Mouse (Mus musculus) liver, embryonic 11.5 days (tissue): ENCODE measurements at regions not wholly inside any gene's neighbourhood (a gene's known extent, or its start where the extent isn't known, plus 50 kb on each side); places are given as distances from the start of the nearest gene placed in this dataset.
"Not testable (repeated sequence)": the region's sequence is repeated elsewhere in the genome, so short reads cannot be mapped to it uniquely, and the experiment has no call there.

ENCODE experiments used
- ATAC-seq: fragments of 200-750 bp; cut with Nextera tagmentation; replicated peaks from 2 replicates; pipeline ENCODE4 v1.8.0; 2017; ENCODE audit warnings: moderate number of reproducible peaks, mild to moderate bottlenecking, moderate TSS enrichment, moderate library complexity; ENCODE audit not compliant: low FRiP score
- DNase-seq: peaks from one replicate; pipeline ENCODE4 v3.0.0-alpha.2; 2017; ENCODE audit warnings: low spot score
- H3K27ac ChIP-seq: fragments of 300-500 bp; sonication (generic); 2 replicates; pipeline ENCODE4 v1.5.1; 2014; ENCODE audit warnings: mild to moderate bottlenecking, low read depth, low read length, control low read depth
- H3K27me3 ChIP-seq: fragments of 300-500 bp; sonication (generic); replicated peaks from 2 replicates; pipeline ENCODE4 v1.6.1; 2014; ENCODE audit warnings: low read length, mixed read lengths; ENCODE audit not compliant: control insufficient read depth, insufficient read depth
- H3K36me3 ChIP-seq: fragments of 300-500 bp; sonication (generic); 2 replicates; pipeline ENCODE4 v1.6.1; 2014; ENCODE audit warnings: mild to moderate bottlenecking, low read length, moderate library complexity, mixed read lengths; ENCODE audit not compliant: control insufficient read depth, insufficient read depth
- H3K4me1 ChIP-seq: fragments of 300-500 bp; sonication (generic); replicated peaks from 2 replicates; pipeline ENCODE4 v1.6.1; 2014; ENCODE audit warnings: low read length, mixed read lengths; ENCODE audit not compliant: control insufficient read depth, insufficient read depth
- H3K4me2 ChIP-seq: fragments of 300-500 bp; sonication (generic); 2 replicates; pipeline ENCODE4 v1.6.1; 2014; ENCODE audit warnings: mild to moderate bottlenecking, control low read depth, moderate library complexity
- H3K4me3 ChIP-seq: fragments of 300-500 bp; sonication (generic); 2 replicates; pipeline ENCODE4 v1.5.1; 2014; ENCODE audit warnings: low read depth, low read length, control low read depth
- H3K9ac ChIP-seq: fragments of 300-500 bp; sonication (generic); 2 replicates; pipeline ENCODE4 v1.6.1; 2014; ENCODE audit warnings: low read depth, low read length, control low read depth
- H3K9me3 ChIP-seq: fragments of 300-500 bp; sonication (generic); 2 replicates; pipeline ENCODE4 v1.6.1; 2016; ENCODE audit warnings: low read length, inconsistent platforms, mixed read lengths; ENCODE audit not compliant: control insufficient read depth
- WGBS: fragments of 180-500 bp; shearing (Covaris S2); extraction: QIAGEN DNeasy Blood & Tissue Kit; methylation state at CpG from one replicate; pipeline ENCODE4 v1.1.7; 2014; 5-methylcytosine and 5-hydroxymethylcytosine counted together

- H3K36me3 ChIP-seq = no peaks in the 10 kb centered on the region
- H3K4me1 ChIP-seq = no peaks in the 10 kb centered on the region
- H3K4me2 ChIP-seq = no peak overlapping the region
- WGBS = 71% methylated on average over 10 of the region's 10 CpGs
- H3K27me3 ChIP-seq = no peaks in the 10 kb centered on the region; the same call in 1 of the 2 replicates
- DNase-seq = peak; percentile 24
- no peak for ATAC-seq
- H3K9ac ChIP-seq = no peak overlapping the region
- H3K9me3 ChIP-seq = no peaks in the 10 kb centered on the region
- H3K4me3 ChIP-seq = no peak overlapping the region
- no peak overlapping the region for H3K27ac ChIP-seq
Measured at GRCm38 (mm10) chr17:4875086-4876046, 118.8 kb upstream of the Arid1b start.

DNA sequence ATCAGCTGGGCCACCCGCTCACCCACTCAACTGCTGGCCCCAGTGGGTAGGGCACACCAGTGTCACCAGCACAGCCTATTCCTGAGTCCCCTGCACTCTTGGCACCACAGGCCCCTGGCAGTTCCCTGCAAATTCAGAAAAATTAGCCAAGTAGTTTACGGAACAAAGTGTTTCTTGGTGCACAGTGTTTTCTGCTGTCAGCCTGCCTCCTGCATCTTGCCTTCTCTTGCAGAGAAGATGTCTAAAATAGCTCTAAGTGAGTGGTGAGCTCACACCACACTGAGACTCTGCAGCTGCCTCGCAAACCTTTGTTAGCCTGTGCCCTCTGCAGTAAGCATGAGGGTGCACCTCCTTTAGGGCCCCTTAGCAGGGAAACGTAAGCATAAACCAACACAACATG, 117.7 kb upstream of the Arid1b start:
- no peak overlapping the region for H3K4me2 ChIP-seq
- no peak overlapping the region for H3K4me3 ChIP-seq
- H3K36me3 ChIP-seq = no peaks in the 10 kb centered on the region
- WGBS = 80% methylated on average over 4 of the region's 4 CpGs
- DNase-seq (peak; percentile 12), ATAC-seq (no peak)
- no peaks in the 10 kb centered on the region for H3K4me1 ChIP-seq
- H3K9me3 ChIP-seq = no peaks in the 10 kb centered on the region
- no peak overlapping the region for H3K27ac ChIP-seq
- no peak overlapping the region for H3K9ac ChIP-seq
- no peaks in the 10 kb centered on the region; the same call in 1 of the 2 replicates for H3K27me3 ChIP-seq

- DNase-seq = no peak
- WGBS = 68% methylated on average over 5 of the region's 5 CpGs
Measured at GRCm38 (mm10) chr17:4881473-4881872, 112.7 kb upstream of the Arid1b start.

GRCm38 (mm10) chr17:4884083-4884482, 110.0 kb upstream of the Arid1b start:
- Histone ChIP-seq H3K4me1 (no peaks in the 10 kb centered on the region), H3K9me3 (no peaks in the 10 kb centered on the region), H3K27me3 (no peaks in the 10 kb centered on the region), H3K9ac (no peak overlapping the region), H3K4me2 (no peak overlapping the region), H3K36me3 (no peaks in the 10 kb centered on the region), H3K4me3 (no peak overlapping the region), H3K27ac (no peak overlapping the region)
- 87% methylated on average over 2 of the region's 2 CpGs for WGBS
- DNase-seq (peak; percentile 20), ATAC-seq (no peak)

More at GRCm38 (mm10) chr17:4881473-4881872, 112.7 kb upstream of the Arid1b start:
- no peak overlapping the region for H3K9ac ChIP-seq
- H3K4me3 ChIP-seq = no peak overlapping the region
- H3K4me1 ChIP-seq = no peaks in the 10 kb centered on the region
- no peaks in the 10 kb centered on the region for H3K9me3 ChIP-seq
- no peaks in the 10 kb centered on the region for H3K36me3 ChIP-seq
- H3K27ac ChIP-seq = no peak overlapping the region
- ATAC-seq = no peak
- H3K4me2 ChIP-seq = no peak overlapping the region
- H3K27me3 ChIP-seq = no peaks in the 10 kb centered on the region

DNA sequence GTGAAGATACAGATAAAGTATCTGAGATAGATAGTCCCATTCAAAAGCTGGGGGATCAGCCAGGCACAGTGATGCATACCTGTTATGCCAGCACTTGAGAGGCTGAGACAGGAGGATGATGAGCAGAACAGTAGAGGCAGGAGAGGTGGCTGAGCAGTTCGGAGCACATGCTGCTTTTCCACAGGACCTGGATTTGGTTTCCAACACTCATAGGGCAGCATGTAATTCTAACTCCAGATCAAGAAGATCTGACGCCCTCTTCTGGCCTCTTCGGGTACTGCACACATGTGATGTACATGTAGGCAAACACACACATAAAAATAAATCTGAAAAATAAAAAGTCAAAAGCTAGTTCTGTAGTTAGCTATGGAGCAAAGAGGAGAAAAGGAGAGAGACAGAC, 109.4 kb upstream of the Arid1b start:
- no peaks in the 10 kb centered on the region for H3K4me1 ChIP-seq
- WGBS = 60% methylated on average over 3 of the region's 3 CpGs
- H3K36me3 ChIP-seq = no peaks in the 10 kb centered on the region
- no peak overlapping the region for H3K27ac ChIP-seq
- no peak overlapping the region for H3K4me2 ChIP-seq
- no peaks in the 10 kb centered on the region for H3K9me3 ChIP-seq
- H3K27me3 ChIP-seq = no peaks in the 10 kb centered on the region
- no peak overlapping the region for H3K9ac ChIP-seq
- H3K4me3 ChIP-seq = no peak overlapping the region
- DNase-seq = peak; percentile 17
- ATAC-seq = no peak

GRCm38 (mm10) chr17:4887331-4887730, 106.8 kb upstream of the Arid1b start:
- not testable (repeated sequence) for H3K9ac ChIP-seq, H3K27me3 ChIP-seq, H3K36me3 ChIP-seq, H3K4me3 ChIP-seq, H3K9me3 ChIP-seq, H3K27ac ChIP-seq, ATAC-seq, H3K4me1 ChIP-seq, H3K4me2 ChIP-seq
- WGBS = 87% methylated on average over 12 of the region's 12 CpGs
- peak; percentile 23 for DNase-seq

- H3K9ac ChIP-seq = no peak overlapping the region
- ATAC-seq = no peak
- no peaks in the 10 kb centered on the region for H3K4me1 ChIP-seq
- H3K4me3 ChIP-seq = no peak overlapping the region
- no peak for DNase-seq
- no peak overlapping the region for H3K27ac ChIP-seq
- no peaks in the 10 kb centered on the region for H3K36me3 ChIP-seq
- H3K4me2 ChIP-seq = no peak overlapping the region
- no peaks in the 10 kb centered on the region for H3K27me3 ChIP-seq
- H3K9me3 ChIP-seq = no peaks in the 10 kb centered on the region
- WGBS = 46% methylated on average over 2 of the region's 2 CpGs
Measured at GRCm38 (mm10) chr17:4889577-4889976, 104.6 kb upstream of the Arid1b start.

GRCm38 (mm10) chr17:4890131-4890530, 104.0 kb upstream of the Arid1b start:
- no peak for DNase-seq
- WGBS = 71% methylated on average over 1 of the region's 1 CpGs
- H3K27ac ChIP-seq = no peak overlapping the region
- H3K4me1 ChIP-seq = no peaks in the 10 kb centered on the region
- no peak overlapping the region for H3K4me3 ChIP-seq
- H3K9ac ChIP-seq = no peak overlapping the region
- ATAC-seq = no peak
- H3K9me3 ChIP-seq = no peaks in the 10 kb centered on the region
- no peaks in the 10 kb centered on the region for H3K27me3 ChIP-seq
- no peaks in the 10 kb centered on the region for H3K36me3 ChIP-seq
- H3K4me2 ChIP-seq = no peak overlapping the region

DNA sequence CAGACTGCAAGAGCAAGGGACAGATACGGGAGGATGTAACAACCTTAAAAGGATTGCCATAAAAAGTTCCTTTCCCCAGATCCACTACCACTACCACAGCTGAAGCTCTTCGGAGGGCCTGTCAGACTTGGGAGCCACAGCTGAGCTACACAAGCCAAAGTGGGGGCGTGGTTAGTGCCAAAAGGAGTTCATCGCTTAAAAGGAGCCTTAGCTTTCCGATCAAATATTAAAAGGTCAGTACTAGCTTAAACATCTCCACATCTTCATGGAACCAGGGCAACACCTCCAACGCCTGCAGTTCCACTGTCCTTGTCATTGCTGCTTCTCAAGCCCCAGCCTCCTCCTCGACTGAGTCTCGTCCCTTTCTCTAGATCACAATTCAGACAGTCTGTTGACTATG, 102.6 kb upstream of the Arid1b start:
- H3K27ac ChIP-seq = no peak overlapping the region

More for the DNA sequence above, 102.6 kb upstream of the Arid1b start:
- H3K4me1 ChIP-seq = no peaks in the 10 kb centered on the region
- DNase-seq (no peak), ATAC-seq (no peak)
- H3K4me3 ChIP-seq = no peak overlapping the region
- no peak overlapping the region for H3K9ac ChIP-seq
- H3K4me2 ChIP-seq = no peak overlapping the region
- H3K36me3 ChIP-seq = no peaks in the 10 kb centered on the region
- no peaks in the 10 kb centered on the region for H3K27me3 ChIP-seq
- no peaks in the 10 kb centered on the region for H3K9me3 ChIP-seq
- 81% methylated on average over 8 of the region's 8 CpGs for WGBS
